Comparison of ENCODE assay signal across 8 mouse cellular contexts in the genomic region with DNA sequence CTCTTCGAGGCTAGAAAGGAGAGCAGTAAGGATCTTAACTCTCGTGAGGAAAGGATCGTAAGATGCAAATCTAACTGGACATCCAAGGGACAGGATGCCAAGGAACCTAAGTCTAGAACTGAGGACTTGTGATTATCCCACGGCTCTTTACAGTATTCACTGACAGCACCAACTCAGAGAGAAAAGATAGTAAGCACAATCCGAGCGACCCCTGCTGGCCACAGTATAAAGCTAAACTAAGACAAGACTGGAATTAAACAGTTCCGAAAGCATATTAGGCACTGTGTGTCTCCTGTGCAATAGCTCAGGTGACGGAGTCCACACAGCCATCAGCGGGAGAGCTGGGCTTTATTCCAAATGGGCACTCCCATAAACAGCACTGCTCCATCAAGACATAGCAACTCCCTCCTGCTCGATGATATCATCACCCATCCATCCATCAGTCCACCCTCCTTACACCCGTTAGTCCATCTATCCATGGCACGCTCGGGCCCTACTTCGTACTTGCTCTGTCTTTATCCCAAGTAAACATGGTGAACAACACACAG. TPM values are rescaled to one million over a fixed set of nuclear protein-coding genes. Genes with fewer than 3 reads are reported as not detected.
DNase-seq lines count a peak whose midpoint lies in the region; ATAC-seq and TF ChIP-seq lines count a peak whose summit lies in the region.

No protein-coding gene starts in this region.

- H3K4me1 ChIP-seq in lung, embryonic 14.5 days (ENCODE audit: insufficient read depth): 0 out of 2 replicates have a peak, but pooled peaks cover 4% of the 10 kb centered on the region

- no peak overlapping the region for H3K4me3 ChIP-seq in lung, embryonic 14.5 days (ENCODE audit: low read depth, low read length)

- peak; percentile 75 for DNase-seq in CD4-positive helper T cell, adult 2 months (ENCODE audit: low read depth, low spot score)
- peak; percentile 69 for DNase-seq in MEL-GATA-1-ER (ENCODE audit: extremely low read depth, low read depth)
- DNase-seq in cerebellum, adult 8-10 months: peak; percentile 65
- DNase-seq in gastrocnemius, postnatal 14 days: peak; percentile 80
- peak; percentile 79 for DNase-seq in layer of hippocampus, adult 11-12 months (ENCODE audit: low spot score)
- peak; percentile 94 for DNase-seq in lung, embryonic 14.5 days
- peak; percentile 92 for DNase-seq in right cerebral cortex, postnatal 4 days

- intact Hi-C loops in gastrocnemius, postnatal 14 days (cut with DNase I; ENCODE audit: low total_unique reads): no loop called here

- 48% methylated on average over 14 of the region's 14 CpGs for WGBS in lung, embryonic 14.5 days

- no peak overlapping the region for H3K27ac ChIP-seq in lung, embryonic 14.5 days (ENCODE audit: low read depth)

- ATAC-seq in lung, embryonic 14.5 days (ENCODE audit: insufficient read depth): no peak
- no peak for ATAC-seq in activated CD4-positive, CD25-positive, alpha-beta regulatory T cell, adult 4 months

- no peak overlapping the region for H3K4me2 ChIP-seq in lung, embryonic 14.5 days

- H3K9me3 ChIP-seq in lung, embryonic 14.5 days (ENCODE audit: low read depth, low read length): no peaks in the 10 kb centered on the region

- no peaks in the 10 kb centered on the region for H3K27me3 ChIP-seq in lung, embryonic 14.5 days (ENCODE audit: insufficient read depth, low read length)

- no peaks in the 10 kb centered on the region for H3K36me3 ChIP-seq in lung, embryonic 14.5 days (ENCODE audit: insufficient read depth)

- peak; percentile 84 for TF ChIP-seq CTCF in lung, embryonic 14.5 days (IDR thresholded peaks at IDR 0.05; ENCODE audit: low read depth)

- no peak overlapping the region for H3K9ac ChIP-seq in lung, embryonic 14.5 days

RNA-seq across cellular contexts. Expression of a gene that starts 5.2 kb away (rescaled TPM):
- total RNA-seq in gastrocnemius, postnatal 14 days (2021): 10 to 100 TPM; 10.9 to 12.9 TPM
- polyA plus RNA-seq in lung, embryonic 14.5 days (2014; fragmentation: Nextera tagmentation; extraction: Ambion mirVana): 36.9 and 42.0 TPM in 2 replicates
- 10 to 100 TPM; 24.6 to 30.7 TPM for polyA plus RNA-seq in activated CD4-positive, CD25-positive, alpha-beta regulatory T cell, adult 4 months (2017; shearing (Covaris generic))

RNA-seq across cellular contexts. Expression of a gene that starts 5.5 kb away (rescaled TPM):
- 10 to 100 TPM; 21.5 to 26.8 TPM for total RNA-seq in gastrocnemius, postnatal 14 days (2021)
- 4.6 and 7.4 TPM in 2 replicates for polyA plus RNA-seq in lung, embryonic 14.5 days (2014; fragmentation: Nextera tagmentation; extraction: Ambion mirVana)
- polyA plus RNA-seq in activated CD4-positive, CD25-positive, alpha-beta regulatory T cell, adult 4 months (2017; shearing (Covaris generic)): 10 to 100 TPM; 10.9 to 16.7 TPM
